Mouse (Mus musculus) heart, embryonic 12.5 days (tissue): ENCODE results near the gene Fen1. TPM values are rescaled to one million over a fixed set of nuclear protein-coding genes. Genes with fewer than 3 reads are reported as not detected.
A peak's percentile ranks its signal among the peaks of the same experiment; 100 is the strongest.
"Not testable (repeated sequence)": the region's sequence is repeated elsewhere in the genome, so short reads cannot be mapped to it uniquely, and the experiment has no call there.

Experiments used
- ATAC-seq: fragments of 200-750 bp; cut with Nextera tagmentation; 2 replicates; pipeline ENCODE4 v1.8.0; 2017; ENCODE audit warnings: moderate TSS enrichment, moderate library complexity; ENCODE audit not compliant: insufficient number of reproducible peaks, low FRiP score
- H3K27ac ChIP-seq: fragments of 300-500 bp; sonication (generic); 2 replicates; pipeline ENCODE4 v1.5.1; 2016; ENCODE audit warnings: mild to moderate bottlenecking, moderate library complexity; ENCODE audit not compliant: poor library complexity, severe bottlenecking
- H3K27me3 ChIP-seq: fragments of 300-500 bp; sonication (generic); replicated peaks from 2 replicates; pipeline ENCODE4 v1.6.1; 2016; ENCODE audit warnings: mild to moderate bottlenecking, moderate library complexity
- H3K36me3 ChIP-seq: fragments of 300-500 bp; sonication (generic); 2 replicates; pipeline ENCODE4 v1.6.1; 2016; ENCODE audit warnings: mild to moderate bottlenecking, moderate library complexity
- H3K4me1 ChIP-seq: fragments of 300-500 bp; sonication (generic); replicated peaks from 2 replicates; pipeline ENCODE4 v1.6.1; 2016; ENCODE audit warnings: mild to moderate bottlenecking
- H3K4me2 ChIP-seq: fragments of 300-500 bp; sonication (generic); 2 replicates; pipeline ENCODE4 v1.6.1; 2016; ENCODE audit warnings: mild to moderate bottlenecking, moderate library complexity
- H3K4me3 ChIP-seq: fragments of 300-500 bp; sonication (generic); 2 replicates; pipeline ENCODE4 v1.5.1; 2016; ENCODE audit warnings: mild to moderate bottlenecking
- H3K9ac ChIP-seq: fragments of 300-500 bp; sonication (generic); 2 replicates; pipeline ENCODE4 v1.6.1; 2016; ENCODE audit warnings: mild to moderate bottlenecking, moderate library complexity
- H3K9me3 ChIP-seq: fragments of 300-500 bp; sonication (generic); replicated peaks from 2 replicates; pipeline ENCODE4 v1.6.1; 2016; ENCODE audit warnings: mild to moderate bottlenecking, moderate library complexity
- WGBS: fragments of 180-500 bp; shearing (Covaris S2); methylation state at CpG from one replicate; pipeline ENCODE4 v1.1.7; 2016; 5-methylcytosine and 5-hydroxymethylcytosine counted together
- polyA plus RNA-seq: library from polyadenylated mRNA; unstranded; fragments of >200 nt; fragmentation: Nextera tagmentation; extraction: Ambion mirVana; gene quantifications from 2 replicates; pipeline ENCODE4 v1.2.1, GENCODE M21; 2016

Gene Fen1
- polyA plus RNA-seq, 1 experiment from 2014 or later, result 59.2 TPM

- no peak overlapping the region for H3K9ac ChIP-seq
- no peaks in the 10 kb centered on the region for H3K27me3 ChIP-seq
- ATAC-seq, result no peak
Measured at GRCm38 (mm10) chr19:10181225-10181624, 22.7 kb downstream of the Fen1 start.

GRCm38 (mm10) chr19:10176941-10177372 is 27.0 kb downstream of the Fen1 start:
- 38% methylated on average over 7 of the region's 7 CpGs for WGBS

More at GRCm38 (mm10) chr19:10181225-10181624, 22.7 kb downstream of the Fen1 start:
- WGBS, result 91% methylated on average over 7 of the region's 7 CpGs
- Histone ChIP-seq H3K27ac (no peak overlapping the region), H3K4me3 (no peak overlapping the region), H3K9me3 (peaks cover 5% of the 10 kb centered on the region; the same call in 1 of the 2 replicates), H3K36me3 (peaks cover 14% of the 10 kb centered on the region), H3K4me1 (peaks cover 26% of the 10 kb centered on the region), H3K4me2 (no peak overlapping the region)

GRCm38 (mm10) chr19:10176477-10176876 is 27.5 kb downstream of the Fen1 start:
- 61% methylated on average over 1 of the region's 1 CpGs for WGBS
- Histone ChIP-seq H3K4me3 (no peak overlapping the region), H3K4me1 (peaks cover 16% of the 10 kb centered on the region), H3K36me3 (no peaks in the 10 kb centered on the region), H3K9ac (no peak overlapping the region), H3K4me2 (no peak overlapping the region), H3K27me3 (no peaks in the 10 kb centered on the region), H3K9me3 (peaks cover 5% of the 10 kb centered on the region; the same call in 1 of the 2 replicates), H3K27ac (no peak overlapping the region)
- no peak for ATAC-seq

More at GRCm38 (mm10) chr19:10176941-10177372, 27.0 kb downstream of the Fen1 start:
- no peak overlapping the region for H3K9ac ChIP-seq
- peaks cover 5% of the 10 kb centered on the region; the same call in 1 of the 2 replicates for H3K9me3 ChIP-seq
- ATAC-seq, result no peak
- peaks cover 16% of the 10 kb centered on the region for H3K4me1 ChIP-seq
- H3K4me3 ChIP-seq, result no peak overlapping the region
- peak overlapping the region; percentile 54; the same call in 1 of the 2 replicates for H3K27ac ChIP-seq
- H3K4me2 ChIP-seq, result peak overlapping the region; percentile 21; the same call in 1 of the 2 replicates
- no peaks in the 10 kb centered on the region for H3K27me3 ChIP-seq
- H3K36me3 ChIP-seq, result no peaks in the 10 kb centered on the region

GRCm38 (mm10) chr19:10174956-10175355 is 29.0 kb downstream of the Fen1 start:
- H3K9ac ChIP-seq, result no peak overlapping the region; the same call in 1 of the 2 replicates
- H3K27ac ChIP-seq, result no peak overlapping the region
- no peak overlapping the region for H3K4me3 ChIP-seq
- H3K36me3 ChIP-seq, result no peaks in the 10 kb centered on the region
- H3K4me1 ChIP-seq, result peaks cover 16% of the 10 kb centered on the region
- peaks cover 9% of the 10 kb centered on the region; the same call in 1 of the 2 replicates for H3K9me3 ChIP-seq
- no peak for ATAC-seq
- WGBS, result 53% methylated on average over 4 of the region's 4 CpGs
- no peaks in the 10 kb centered on the region for H3K27me3 ChIP-seq
- no peak overlapping the region for H3K4me2 ChIP-seq

- ATAC-seq, result no peak
- no peaks in the 10 kb centered on the region for H3K27me3 ChIP-seq
- H3K27ac ChIP-seq, result no peak overlapping the region
- H3K9me3 ChIP-seq, result peaks cover 9% of the 10 kb centered on the region; the same call in 1 of the 2 replicates
- no peak overlapping the region for H3K4me3 ChIP-seq
- no peak overlapping the region for H3K9ac ChIP-seq
- H3K36me3 ChIP-seq, result no peaks in the 10 kb centered on the region
- H3K4me2 ChIP-seq, result no peak overlapping the region
- WGBS, result 80% methylated on average over 7 of the region's 7 CpGs
- H3K4me1 ChIP-seq, result peaks cover 16% of the 10 kb centered on the region
Measured at GRCm38 (mm10) chr19:10173844-10174539, 30.0 kb downstream of the Fen1 start.

GRCm38 (mm10) chr19:10173116-10173718 is 30.8 kb downstream of the Fen1 start:
- Histone ChIP-seq H3K9ac (no peak overlapping the region), H3K27ac (peak overlapping the region; percentile 71), H3K27me3 (no peaks in the 10 kb centered on the region), H3K4me1 (peaks cover 16% of the 10 kb centered on the region), H3K9me3 (peaks cover 5% of the 10 kb centered on the region; the same call in 1 of the 2 replicates), H3K4me2 (no peak overlapping the region), H3K36me3 (no peaks in the 10 kb centered on the region), H3K4me3 (no peak overlapping the region)
- WGBS, result 69% methylated on average over 5 of the region's 5 CpGs
- ATAC-seq, result peak; percentile 92

GRCm38 (mm10) chr19:10171846-10172245 is 32.1 kb downstream of the Fen1 start:
- H3K4me2 ChIP-seq, result no peak overlapping the region
- no peaks in the 10 kb centered on the region for H3K27me3 ChIP-seq
- H3K9ac ChIP-seq, result no peak overlapping the region
- H3K36me3 ChIP-seq, result no peaks in the 10 kb centered on the region
- H3K9me3 ChIP-seq, result 0 out of 2 replicates have a peak, but pooled peaks cover 3% of the 10 kb centered on the region
- peaks cover 10% of the 10 kb centered on the region for H3K4me1 ChIP-seq
- no peak overlapping the region for H3K4me3 ChIP-seq
- H3K27ac ChIP-seq, result 0 out of 2 replicates have a peak overlapping the region, but pooled peaks have one; percentile 21
- no peak for ATAC-seq

GRCm38 (mm10) chr19:10171359-10171758 is 32.6 kb downstream of the Fen1 start:
- Histone ChIP-seq H3K27ac (no peak overlapping the region), H3K9me3 (0 out of 2 replicates have a peak, but pooled peaks cover 3% of the 10 kb centered on the region), H3K4me2 (no peak overlapping the region), H3K4me1 (peaks cover 8% of the 10 kb centered on the region), H3K4me3 (no peak overlapping the region), H3K27me3 (no peaks in the 10 kb centered on the region), H3K9ac (no peak overlapping the region), H3K36me3 (no peaks in the 10 kb centered on the region)
- ATAC-seq, result no peak
- WGBS, result 66% methylated on average over 7 of the region's 7 CpGs

- ATAC-seq, result no peak
- Histone ChIP-seq H3K4me2 (no peak overlapping the region), H3K36me3 (no peaks in the 10 kb centered on the region), H3K27me3 (no peaks in the 10 kb centered on the region), H3K4me1 (peaks cover 8% of the 10 kb centered on the region), H3K9me3 (0 out of 2 replicates have a peak, but pooled peaks cover 3% of the 10 kb centered on the region), H3K9ac (no peak overlapping the region), H3K4me3 (no peak overlapping the region), H3K27ac (no peak overlapping the region)
- 52% methylated on average over 1 of the region's 1 CpGs for WGBS
Measured at GRCm38 (mm10) chr19:10170466-10170865, 33.5 kb downstream of the Fen1 start.

- H3K4me3 ChIP-seq, H3K4me1 ChIP-seq, H3K4me2 ChIP-seq, H3K36me3 ChIP-seq, H3K9ac ChIP-seq, H3K27ac ChIP-seq, H3K27me3 ChIP-seq, ATAC-seq, H3K9me3 ChIP-seq: not testable (repeated sequence)
- 89% methylated on average over 3 of the region's 3 CpGs for WGBS
Measured at GRCm38 (mm10) chr19:10169692-10170330, 34.2 kb downstream of the Fen1 start.

- ATAC-seq, result 0 out of 2 replicates have a peak, but pooled peaks have one; percentile 33
- Histone ChIP-seq H3K27me3 (no peaks in the 10 kb centered on the region), H3K4me1 (peaks cover 5% of the 10 kb centered on the region; the same call in 1 of the 2 replicates), H3K27ac (no peak overlapping the region), H3K4me2 (no peak overlapping the region), H3K36me3 (no peaks in the 10 kb centered on the region), H3K9me3 (0 out of 2 replicates have a peak, but pooled peaks cover 3% of the 10 kb centered on the region), H3K9ac (no peak overlapping the region), H3K4me3 (no peak overlapping the region)
Measured at GRCm38 (mm10) chr19:10169179-10169578, 34.8 kb downstream of the Fen1 start.
